Mouse (Mus musculus): ENCODE data around the gene Sipa1l2. TPM values are rescaled to one million over a fixed set of nuclear protein-coding genes. Genes with fewer than 3 reads are reported as not detected.
A peak's percentile ranks its signal among the peaks of the same experiment; 100 is the strongest.

Gene Sipa1l2
- total RNA-seq, 2 experiments from 2014 or later, result 29.1 to 36.5 TPM

GRCm38 (mm10) chr8:125368341-125369035, 201.1 kb downstream of the Sipa1l2 start:
- peak; percentile 66 for DNase-seq

Other genes starting within 250 kb of the Sipa1l2 start
- 1 to 10 TPM; 3.4 to 3.5 TPM for gene Map10, start 100.0 kb upstream of the Sipa1l2 start, total RNA-seq (2021)
- gene Ntpcr, start 160.2 kb upstream of the Sipa1l2 start, total RNA-seq (2021), result 10 to 100 TPM; 14.4 to 16.8 TPM

Data from adrenal gland, postnatal 10 days (tissue).